Mouse (Mus musculus): ENCODE data around the gene Spire2. TPM values are rescaled to one million over a fixed set of nuclear protein-coding genes. Genes with fewer than 3 reads are reported as not detected.

Spire2 gene
- polyA plus RNA-seq, 1 experiment from 2014 or later = 1.6 TPM

DNA sequence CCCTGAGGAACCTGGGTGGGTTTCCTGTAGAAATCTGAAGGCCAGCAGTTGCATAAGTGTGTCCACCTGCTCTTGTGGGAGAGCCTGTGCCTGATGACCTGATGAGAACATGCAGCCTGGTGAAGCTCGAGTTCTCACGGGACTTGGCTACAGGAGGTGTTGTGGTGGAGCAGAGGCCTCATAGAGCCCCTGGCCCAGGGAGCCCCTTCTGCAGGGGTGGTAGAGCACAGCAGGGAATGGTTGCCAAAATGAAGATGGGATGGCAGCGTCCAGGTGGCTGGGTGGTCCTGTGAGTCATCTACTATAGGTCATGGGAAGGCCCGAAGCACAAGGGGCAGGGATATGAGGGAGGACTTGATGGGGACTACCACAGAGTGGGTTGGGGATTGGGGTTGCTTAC, 49.2 kb downstream of the Spire2 start:
- Histone ChIP-seq H3K4me3 (ENCODE audit: low read depth, low read length) (no peak overlapping the region), H3K27me3 (replicated peaks; ENCODE audit: insufficient read depth, low read length) (no peaks in the 10 kb centered on the region), H3K36me3 (ENCODE audit: insufficient read depth, low read length) (peaks cover 34% of the 10 kb centered on the region), H3K9ac (replicated peaks; ENCODE audit: low read depth) (no peak overlapping the region), H3K9me3 (ENCODE audit: low read length) (no peaks in the 10 kb centered on the region), H3K4me2 (replicated peaks; ENCODE audit: low read depth, low read length) (no peak overlapping the region), H3K4me1 (ENCODE audit: insufficient read depth, low read depth, low read length) (no peaks in the 10 kb centered on the region), H3K27ac (ENCODE audit: low read length) (no peak overlapping the region)
- ATAC-seq = no peak
- WGBS = 91% methylated on average over 4 of the region's 4 CpGs
- TF ChIP-seq CTCF (IDR thresholded peaks at IDR 0.05) (no peak), EP300 (IDR thresholded peaks at IDR 0.05) (no peak)
- DNase-seq (ENCODE audit: low spot score) = no peak

DNA sequence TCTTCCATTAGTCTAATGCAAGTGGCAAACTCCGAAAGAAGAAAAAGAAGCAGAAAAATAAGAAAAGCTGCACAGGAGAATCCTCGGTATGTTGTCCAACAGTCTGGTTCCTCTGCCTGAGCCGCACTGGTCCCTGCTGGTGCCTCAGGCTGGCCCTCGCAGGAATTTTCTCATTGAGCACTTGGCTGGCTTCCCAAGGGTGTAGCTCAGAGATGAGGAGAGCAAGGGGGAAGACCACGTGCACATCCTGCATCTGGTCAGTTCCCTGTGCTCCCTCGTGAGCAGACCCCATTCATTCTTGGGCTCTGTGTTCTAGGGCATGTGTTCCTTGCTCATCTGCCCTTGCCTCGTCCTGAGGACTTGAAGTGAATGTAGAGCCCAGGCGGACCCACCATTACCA, 50.0 kb downstream of the Spire2 start:
- H3K4me1 ChIP-seq (ENCODE audit: insufficient read depth, low read depth, low read length) = no peaks in the 10 kb centered on the region
- no peak for TF ChIP-seq CTCF (IDR thresholded peaks at IDR 0.05)
- no peak for TF ChIP-seq EP300 (IDR thresholded peaks at IDR 0.05)
- 80% methylated on average over 8 of the region's 8 CpGs for WGBS
- H3K27me3 ChIP-seq (replicated peaks; ENCODE audit: insufficient read depth, low read length) = no peaks in the 10 kb centered on the region
- H3K4me3 ChIP-seq (ENCODE audit: low read depth, low read length) = no peak overlapping the region
- H3K9ac ChIP-seq (replicated peaks; ENCODE audit: low read depth) = no peak overlapping the region
- H3K4me2 ChIP-seq (replicated peaks; ENCODE audit: low read depth, low read length) = no peak overlapping the region
- DNase-seq (ENCODE audit: low spot score) (no peak), ATAC-seq (no peak)
- peaks cover 43% of the 10 kb centered on the region for H3K36me3 ChIP-seq (ENCODE audit: insufficient read depth, low read length)
- H3K27ac ChIP-seq (ENCODE audit: low read length) = no peak overlapping the region
- no peaks in the 10 kb centered on the region for H3K9me3 ChIP-seq (ENCODE audit: low read length)

DNA sequence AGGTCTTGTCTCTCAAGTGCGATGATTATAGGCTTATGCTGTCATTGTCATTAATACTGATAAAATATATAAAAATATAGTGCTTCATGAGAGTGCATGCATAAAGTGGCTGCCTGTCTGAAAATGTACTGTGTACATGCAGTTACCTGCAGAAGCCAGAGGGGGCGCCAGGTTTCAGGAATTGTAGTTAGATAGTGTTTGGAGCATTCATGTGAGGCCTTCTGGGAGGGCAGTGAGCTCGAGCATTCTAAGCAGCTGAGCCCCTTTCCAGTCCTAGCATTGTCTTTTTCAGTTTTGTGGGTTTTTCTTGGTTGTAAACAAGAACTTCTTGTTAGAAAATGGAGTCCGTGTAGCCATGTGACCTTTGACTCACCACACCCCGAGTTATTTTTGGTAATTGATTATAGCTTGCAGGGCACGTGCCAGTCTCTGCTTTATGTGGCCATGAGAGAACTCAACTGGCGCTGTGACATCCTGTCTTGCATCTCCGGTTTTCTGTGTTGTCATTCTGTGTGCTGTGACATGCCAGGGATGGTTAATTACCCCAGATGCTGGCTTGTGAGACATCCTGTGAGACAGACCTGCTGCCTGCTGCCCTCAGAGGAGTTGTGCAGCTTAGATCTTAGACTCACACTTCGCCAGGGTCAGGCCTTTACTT, 52.5 kb downstream of the Spire2 start:
- DNase-seq (ENCODE audit: low spot score) = peak; percentile 59
- WGBS = 61% methylated on average over 9 of the region's 9 CpGs
- peaks cover 61% of the 10 kb centered on the region for H3K36me3 ChIP-seq (ENCODE audit: insufficient read depth, low read length)

DNA sequence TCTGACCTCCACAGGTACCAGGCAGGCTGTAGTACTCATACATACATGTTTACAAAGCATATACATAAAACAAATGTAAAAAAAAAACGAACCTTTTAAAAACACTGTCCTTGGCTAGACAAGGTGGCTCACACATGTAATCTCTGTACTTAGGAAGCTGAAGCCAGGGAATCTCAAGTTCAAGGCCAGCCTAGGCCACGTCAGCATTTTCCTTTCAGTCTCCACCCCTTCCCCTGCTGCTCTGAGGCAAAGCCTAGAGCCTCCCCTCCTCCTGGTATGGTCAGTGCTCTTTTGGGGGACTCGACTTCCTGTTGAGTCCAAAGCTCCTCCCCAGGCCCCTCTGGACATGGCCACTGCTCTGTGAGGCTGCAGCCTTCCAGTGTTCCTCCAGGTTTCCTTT, 54.5 kb downstream of the Spire2 start:
- H3K4me3 ChIP-seq (ENCODE audit: low read depth, low read length) = no peak overlapping the region
- H3K27ac ChIP-seq (ENCODE audit: low read length) = no peak overlapping the region
- 72% methylated on average over 3 of the region's 3 CpGs for WGBS
- no peaks in the 10 kb centered on the region for H3K9me3 ChIP-seq (ENCODE audit: low read length)
- H3K9ac ChIP-seq (replicated peaks; ENCODE audit: low read depth) = no peak overlapping the region
- peaks cover 79% of the 10 kb centered on the region for H3K36me3 ChIP-seq (ENCODE audit: insufficient read depth, low read length)
- H3K4me2 ChIP-seq (replicated peaks; ENCODE audit: low read depth, low read length) = no peak overlapping the region
- no peaks in the 10 kb centered on the region for H3K27me3 ChIP-seq (replicated peaks; ENCODE audit: insufficient read depth, low read length)
- DNase-seq (ENCODE audit: low spot score) (no peak), ATAC-seq (no peak)
- no peaks in the 10 kb centered on the region for H3K4me1 ChIP-seq (ENCODE audit: insufficient read depth, low read depth, low read length)
- TF ChIP-seq EP300 (IDR thresholded peaks at IDR 0.05) (no peak), CTCF (IDR thresholded peaks at IDR 0.05) (no peak)

More for the DNA sequence above, 52.5 kb downstream of the Spire2 start:
- ATAC-seq = no peak
- TF ChIP-seq CTCF (IDR thresholded peaks at IDR 0.05) (peak; percentile 73), EP300 (IDR thresholded peaks at IDR 0.05) (no peak)
- Histone ChIP-seq H3K4me2 (replicated peaks; ENCODE audit: low read depth, low read length) (no peak overlapping the region), H3K4me3 (ENCODE audit: low read depth, low read length) (no peak overlapping the region), H3K27me3 (replicated peaks; ENCODE audit: insufficient read depth, low read length) (no peaks in the 10 kb centered on the region), H3K9me3 (ENCODE audit: low read length) (no peaks in the 10 kb centered on the region), H3K4me1 (ENCODE audit: insufficient read depth, low read depth, low read length) (no peaks in the 10 kb centered on the region), H3K27ac (ENCODE audit: low read length) (no peak overlapping the region), H3K9ac (replicated peaks; ENCODE audit: low read depth) (no peak overlapping the region)

DNA sequence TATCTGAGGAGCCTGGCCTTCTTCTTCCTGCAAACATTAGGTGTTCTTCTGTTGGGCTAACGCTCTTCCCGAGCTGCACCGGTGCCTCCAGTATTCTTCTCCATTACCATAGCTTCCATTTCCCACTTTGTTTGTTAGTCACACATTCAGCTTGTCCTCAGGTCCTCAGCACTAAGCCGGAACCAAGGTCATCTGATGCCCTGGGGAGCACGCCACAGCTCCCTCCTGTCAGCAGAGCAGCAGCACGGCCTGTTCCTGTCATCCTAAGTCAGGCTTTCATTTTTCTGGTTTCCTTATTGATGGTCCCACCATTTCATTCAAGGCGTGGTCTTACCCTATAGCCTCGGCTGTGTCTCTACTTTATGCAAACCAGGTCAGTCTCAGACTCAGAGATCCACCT, 55.3 kb downstream of the Spire2 start:
- Histone ChIP-seq H3K4me3 (ENCODE audit: low read depth, low read length) (no peak overlapping the region), H3K27me3 (replicated peaks; ENCODE audit: insufficient read depth, low read length) (no peaks in the 10 kb centered on the region), H3K9ac (replicated peaks; ENCODE audit: low read depth) (no peak overlapping the region), H3K36me3 (ENCODE audit: insufficient read depth, low read length) (peaks cover 73% of the 10 kb centered on the region), H3K9me3 (ENCODE audit: low read length) (no peaks in the 10 kb centered on the region), H3K27ac (ENCODE audit: low read length) (no peak overlapping the region), H3K4me1 (ENCODE audit: insufficient read depth, low read depth, low read length) (no peaks in the 10 kb centered on the region), H3K4me2 (replicated peaks; ENCODE audit: low read depth, low read length) (no peak overlapping the region)
- DNase-seq (ENCODE audit: low spot score) (no peak), ATAC-seq (no peak)
- WGBS = 90% methylated on average over 8 of the region's 8 CpGs
- TF ChIP-seq EP300 (IDR thresholded peaks at IDR 0.05) (no peak), CTCF (IDR thresholded peaks at IDR 0.05) (no peak)

DNA sequence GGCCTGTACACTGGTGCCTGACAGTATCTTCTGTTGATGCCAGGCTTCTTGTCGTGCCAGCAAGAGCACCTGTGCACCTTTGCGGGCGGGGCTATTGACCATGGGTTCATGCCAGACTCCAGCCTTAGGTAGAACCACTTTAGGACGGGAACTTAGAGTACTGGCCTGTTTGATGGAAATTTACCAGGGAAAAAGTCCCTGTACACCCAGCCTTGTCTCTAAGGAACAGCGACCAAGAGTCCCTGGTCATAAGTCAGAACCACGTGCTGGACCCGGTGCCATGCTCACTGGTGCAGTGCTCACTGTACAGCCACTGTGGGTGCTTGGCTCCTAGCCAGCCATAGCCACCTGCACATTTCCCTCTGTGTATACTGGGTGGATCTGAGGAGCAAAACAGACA, 56.5 kb downstream of the Spire2 start:
- 74% methylated on average over 7 of the region's 7 CpGs for WGBS
- TF ChIP-seq EP300 (IDR thresholded peaks at IDR 0.05) (no peak), CTCF (IDR thresholded peaks at IDR 0.05) (no peak)
- Histone ChIP-seq H3K27ac (ENCODE audit: low read length) (no peak overlapping the region), H3K9me3 (ENCODE audit: low read length) (no peaks in the 10 kb centered on the region), H3K4me2 (replicated peaks; ENCODE audit: low read depth, low read length) (no peak overlapping the region), H3K4me3 (ENCODE audit: low read depth, low read length) (no peak overlapping the region), H3K36me3 (ENCODE audit: insufficient read depth, low read length) (peaks cover 73% of the 10 kb centered on the region), H3K9ac (replicated peaks; ENCODE audit: low read depth) (no peak overlapping the region), H3K27me3 (replicated peaks; ENCODE audit: insufficient read depth, low read length) (no peaks in the 10 kb centered on the region), H3K4me1 (ENCODE audit: insufficient read depth, low read depth, low read length) (no peaks in the 10 kb centered on the region)
- ATAC-seq = peak; percentile 72
- peak; percentile 65 for DNase-seq (ENCODE audit: low spot score)

DNA sequence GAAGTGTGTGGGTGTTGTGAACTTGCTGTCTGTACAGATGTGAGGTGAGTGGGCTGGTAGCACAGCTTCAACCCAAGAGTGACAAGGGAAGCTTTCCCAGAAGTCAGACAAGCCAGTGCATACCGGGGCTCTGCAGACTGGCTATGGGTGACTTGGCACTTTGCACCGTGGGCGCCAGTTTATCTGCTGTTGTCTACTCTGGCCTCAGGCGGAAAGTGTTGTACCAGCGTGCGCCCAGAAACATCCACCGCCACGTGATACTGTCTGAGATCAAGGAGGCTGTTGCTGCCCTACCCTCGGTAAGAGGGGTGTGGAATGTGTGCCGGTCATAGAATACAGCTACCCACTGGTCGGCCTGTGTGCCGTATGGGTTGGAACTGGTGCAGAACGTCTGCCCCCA, 65.8 kb downstream of the Spire2 start:
- Histone ChIP-seq H3K27me3 (replicated peaks; ENCODE audit: insufficient read depth, low read length) (no peaks in the 10 kb centered on the region), H3K36me3 (ENCODE audit: insufficient read depth, low read length) (peaks cover 47% of the 10 kb centered on the region), H3K27ac (ENCODE audit: low read length) (no peak overlapping the region), H3K4me1 (ENCODE audit: insufficient read depth, low read depth, low read length) (no peaks in the 10 kb centered on the region), H3K9ac (replicated peaks; ENCODE audit: low read depth) (no peak overlapping the region), H3K9me3 (ENCODE audit: low read length) (no peaks in the 10 kb centered on the region), H3K4me3 (ENCODE audit: low read depth, low read length) (no peak overlapping the region), H3K4me2 (replicated peaks; ENCODE audit: low read depth, low read length) (no peak overlapping the region)
- WGBS = 87% methylated on average over 13 of the region's 13 CpGs
- TF ChIP-seq EP300 (IDR thresholded peaks at IDR 0.05) = no peak
- no peak for TF ChIP-seq CTCF (IDR thresholded peaks at IDR 0.05)
- ATAC-seq (no peak), DNase-seq (ENCODE audit: low spot score) (no peak)
